Mouse (Mus musculus): ENCODE measurements at regions not wholly inside any gene's neighbourhood (a gene's known extent, or its start where the extent isn't known, plus 50 kb on each side); places are given as distances from the start of the nearest gene placed in this dataset.

- in situ Hi-C loops (cut with MseI, MboI): no loop called here
These were observed 485.7 kb downstream of the Fat4 start for GRCm38 (mm10) chr3:39372426-39372950.

GRCm38 (mm10) chr3:39375465-39375864 is 488.7 kb downstream of the Fat4 start:
- in situ Hi-C loops (cut with MseI, MboI): no loop called here

- in situ Hi-C loops (cut with MseI, MboI): no loop called here
These were observed 501.8 kb downstream of the Fat4 start for GRCm38 (mm10) chr3:39388491-39388890.

- in situ Hi-C loops (cut with MseI, MboI): no loop called here
These were observed 503.7 kb downstream of the Fat4 start for GRCm38 (mm10) chr3:39390442-39390841.

GRCm38 (mm10) chr3:39392053-39392452 is 505.3 kb downstream of the Fat4 start:
- in situ Hi-C loops (cut with MseI, MboI): no loop called here

GRCm38 (mm10) chr3:39396672-39397071 is 509.9 kb downstream of the Fat4 start:
- in situ Hi-C loops (cut with MseI, MboI): no loop called here

- in situ Hi-C loops (cut with MseI, MboI): no loop called here
These were observed 510.5 kb downstream of the Fat4 start for GRCm38 (mm10) chr3:39397255-39397654.

- in situ Hi-C loops (cut with MseI, MboI): no loop called here
These were observed 510.9 kb downstream of the Fat4 start for GRCm38 (mm10) chr3:39397677-39398076.

- in situ Hi-C loops (cut with MseI, MboI): no loop called here
These were observed 538.3 kb downstream of the Fat4 start for GRCm38 (mm10) chr3:39424778-39425642.

- in situ Hi-C loops (cut with MseI, MboI): no loop called here
These were observed 538.9 kb downstream of the Fat4 start for GRCm38 (mm10) chr3:39425643-39426016.

- in situ Hi-C loops (cut with MseI, MboI): no loop called here
These were observed 556.6 kb downstream of the Fat4 start for GRCm38 (mm10) chr3:39443328-39443727.

- in situ Hi-C loops (cut with MseI, MboI): no loop called here
These were observed 568.9 kb downstream of the Fat4 start for GRCm38 (mm10) chr3:39455650-39456049.

- in situ Hi-C loops (cut with MseI, MboI): no loop called here
These were observed 573.6 kb downstream of the Fat4 start for GRCm38 (mm10) chr3:39460183-39460888.

GRCm38 (mm10) chr3:39461561-39461960 is 574.8 kb downstream of the Fat4 start:
- in situ Hi-C loops (cut with MseI, MboI): no loop called here

GRCm38 (mm10) chr3:39465811-39466210 is 579.1 kb downstream of the Fat4 start:
- in situ Hi-C loops (cut with MseI, MboI): no loop called here

GRCm38 (mm10) chr3:39489392-39489791 is 602.7 kb downstream of the Fat4 start:
- in situ Hi-C loops (cut with MseI, MboI): no loop called here

GRCm38 (mm10) chr3:39494363-39494762 is 607.6 kb downstream of the Fat4 start:
- in situ Hi-C loops (cut with MseI, MboI): no loop called here

- in situ Hi-C loops (cut with MseI, MboI): no loop called here
These were observed 641.3 kb downstream of the Fat4 start for GRCm38 (mm10) chr3:39528087-39528486.

GRCm38 (mm10) chr3:39537515-39537914 is 650.8 kb downstream of the Fat4 start:
- in situ Hi-C loops (cut with MseI, MboI): no loop called here

GRCm38 (mm10) chr3:39540530-39541118 is 653.9 kb downstream of the Fat4 start:
- in situ Hi-C loops (cut with MseI, MboI): no loop called here

GRCm38 (mm10) chr3:39559460-39560041 is 672.8 kb downstream of the Fat4 start:
- in situ Hi-C loops (cut with MseI, MboI): no loop called here

- in situ Hi-C loops (cut with MseI, MboI): no loop called here
These were observed 674.2 kb downstream of the Fat4 start for GRCm38 (mm10) chr3:39560951-39561350.
